ENCODE assay signal across 26 mouse cellular contexts in genomic region chr6:107218721-107219120, GRCm38 (mm10).
"Had no signal": no experiment of that assay in that cellular context is flagged by ENCODE, and none has a peak within 500 bp of the region (broad histone marks: within the 10 kb centered on the region; RNA-seq: fewer than 3 reads in every experiment).

No protein-coding gene starts in this region.

- H3K27me3 ChIP-seq: heart, embryonic 13.5 days; heart, embryonic 15.5 days; hindbrain, embryonic 13.5 days; hindbrain, embryonic 15.5 days; kidney, embryonic 15.5 days; limb, embryonic 13.5 days; limb, embryonic 15.5 days; liver, embryonic 12.5 days had no signal

- H3K36me3 ChIP-seq: heart, embryonic 13.5 days; heart, embryonic 15.5 days; hindbrain, embryonic 13.5 days; hindbrain, embryonic 15.5 days; kidney, embryonic 15.5 days; limb, embryonic 13.5 days; limb, embryonic 15.5 days; liver, embryonic 12.5 days had no signal

- ATAC-seq: hindbrain, postnatal 0 days; intestine, embryonic 16.5 days; liver, embryonic 12.5 days had no signal

- H3K4me2 ChIP-seq: heart, embryonic 11.5 days; heart, embryonic 13.5 days; heart, embryonic 15.5 days; hindbrain, embryonic 13.5 days; hindbrain, embryonic 15.5 days; kidney, embryonic 15.5 days; limb, embryonic 13.5 days; limb, embryonic 15.5 days; liver, embryonic 12.5 days had no signal

- DNase-seq: gastrocnemius, postnatal 14 days; gastrocnemius, postnatal 36 days; heart, adult 11 months; heart, adult 2 months; heart, postnatal 14 days; heart, postnatal 36 days; kidney, adult 11 months; kidney, adult 2 months; kidney, adult 9 months; kidney, postnatal 14 days; kidney, postnatal 36 days; layer of hippocampus, adult 9-11 months had no signal

- H3K4me1 ChIP-seq: heart, embryonic 13.5 days; heart, embryonic 15.5 days; hindbrain, embryonic 13.5 days; hindbrain, embryonic 15.5 days; kidney, embryonic 15.5 days; limb, embryonic 13.5 days; limb, embryonic 15.5 days; liver, embryonic 12.5 days had no signal

- H3K4me3 ChIP-seq: heart, adult 2 months; heart, embryonic 13.5 days; heart, embryonic 15.5 days; hindbrain, embryonic 13.5 days; hindbrain, embryonic 15.5 days; kidney, embryonic 15.5 days; left cerebral cortex, adult 2 months; limb, embryonic 13.5 days; limb, embryonic 15.5 days; liver, embryonic 12.5 days had no signal

- H3K9me3 ChIP-seq: heart, embryonic 13.5 days; heart, embryonic 15.5 days; hindbrain, embryonic 13.5 days; hindbrain, embryonic 15.5 days; kidney, embryonic 15.5 days; limb, embryonic 13.5 days; limb, embryonic 15.5 days; liver, embryonic 12.5 days had no signal

- H3K9ac ChIP-seq: heart, embryonic 13.5 days; heart, embryonic 15.5 days; hindbrain, embryonic 13.5 days; hindbrain, embryonic 15.5 days; kidney, embryonic 15.5 days; limb, embryonic 13.5 days; limb, embryonic 15.5 days; liver, embryonic 12.5 days; liver, embryonic 14.5 days had no signal

- H3K27ac ChIP-seq: heart, adult 2 months; heart, embryonic 13.5 days; heart, embryonic 15.5 days; hindbrain, embryonic 13.5 days; hindbrain, embryonic 15.5 days; hindbrain, postnatal 0 days; kidney, embryonic 15.5 days; kidney, postnatal 0 days; left cerebral cortex, adult 2 months; limb, embryonic 13.5 days; limb, embryonic 15.5 days; liver, embryonic 12.5 days; liver, embryonic 14.5 days had no signal
